Mouse (Mus musculus) liver, embryonic 14.5 days (tissue): ENCODE measurements around the gene Mrpl14. TPM values are rescaled to one million over a fixed set of nuclear protein-coding genes. Genes with fewer than 3 reads are reported as not detected.
A peak's percentile ranks its signal among the peaks of the same experiment; 100 is the strongest.

Experiments
- ATAC-seq: fragments of 200-750 bp; cut with Nextera tagmentation; 2 replicates; pipeline ENCODE4 v1.8.0; 2017; ENCODE audit warnings: moderate number of reproducible peaks, mild to moderate bottlenecking, moderate library complexity; ENCODE audit not compliant: insufficient read depth
- DNase-seq, 3 experiments: peaks; one replicate each; pipeline ENCODE4 v3.0.0-alpha.2; 2012 to 2013; ENCODE audit warnings: low read depth in 3 of 3, low spot score in 3 of 3
- H3K27ac ChIP-seq: fragments of 300-500 bp; sonication (generic); 2 replicates; pipeline ENCODE4 v1.5.1; 2014; ENCODE audit warnings: moderate library complexity, mild to moderate bottlenecking, control low read depth, inconsistent platforms
- H3K27me3 ChIP-seq: fragments of 300-500 bp; sonication (generic); 2 replicates; pipeline ENCODE4 v1.6.1; 2014; ENCODE audit warnings: mild to moderate bottlenecking, low read length, moderate library complexity; ENCODE audit not compliant: control insufficient read depth, insufficient read depth
- H3K36me3 ChIP-seq: fragments of 300-500 bp; sonication (generic); replicated peaks from 2 replicates; pipeline ENCODE4 v1.6.1; 2014; ENCODE audit warnings: low read depth; ENCODE audit not compliant: control insufficient read depth, insufficient read depth
- H3K4me1 ChIP-seq, 2 experiments: fragments of 200-500 bp in 1 of 2; fragments of 300-500 bp in 1 of 2; sonication (generic) in 1 of 2; replicated peaks; 2 replicates each; pipeline ENCODE4 v1.6.1; 2012 to 2014; ENCODE audit warnings: antibody characterized with exemption in 1 of 2, inconsistent platforms in 1 of 2, low read length in 1 of 2; ENCODE audit not compliant: control insufficient read depth in 2 of 2, insufficient read depth in 2 of 2
- H3K4me2 ChIP-seq: fragments of 300-500 bp; sonication (generic); 2 replicates; pipeline ENCODE4 v1.6.1; 2014; ENCODE audit warnings: low read depth, mild to moderate bottlenecking, control low read depth, moderate library complexity
- H3K4me3 ChIP-seq, 2 experiments: fragments of 200-500 bp in 1 of 2; fragments of 300-500 bp in 1 of 2; sonication (generic) in 1 of 2; 2 replicates each; pipeline ENCODE4 v1.5.1; 2012 to 2014; ENCODE audit warnings: low read depth in 2 of 2, low read length in 2 of 2, mild to moderate bottlenecking in 2 of 2, control low read depth in 1 of 2, inconsistent platforms in 1 of 2, moderate library complexity in 1 of 2; ENCODE audit not compliant: insufficient read depth in 1 of 2
- H3K9ac ChIP-seq: fragments of 300-500 bp; sonication (generic); replicated peaks from 2 replicates; pipeline ENCODE4 v1.6.1; 2014; ENCODE audit warnings: mild to moderate bottlenecking, control low read depth, moderate library complexity
- H3K9me3 ChIP-seq: fragments of 300-500 bp; sonication (generic); 2 replicates; pipeline ENCODE4 v1.6.1; 2016; ENCODE audit warnings: low read length, mixed read lengths; ENCODE audit not compliant: control insufficient read depth
- CTCF ChIP-seq: IDR thresholded peaks from 2 replicates; pipeline ENCODE4 v1.5.1; 2016; ENCODE audit warnings: antibody characterized with exemption, low read depth, control low read depth
- EP300 ChIP-seq: IDR thresholded peaks from 2 replicates; pipeline ENCODE4 v1.6.1; 2016; ENCODE audit warnings: antibody characterized with exemption, low read depth
- WGBS: fragments of 180-500 bp; shearing (Covaris S2); extraction: QIAGEN DNeasy Blood & Tissue Kit; methylation state at CpG from one replicate; pipeline ENCODE4 v1.1.7; 2014; ENCODE audit not compliant: insufficient replicate concordance; 5-methylcytosine and 5-hydroxymethylcytosine counted together
- polyA plus RNA-seq, 2 experiments: library from polyadenylated mRNA; depleted of rRNA in 1 of 2; stranded (reverse) in 1 of 2; unstranded in 1 of 2; fragments of >200 nt; fragmentation: Nextera tagmentation in 1 of 2; extraction: Ambion mirVana in 1 of 2; gene quantifications; 2 replicates each; pipeline versions ENCODE4 v1.2.1 to v1.2.3; 2012 to 2014

Mrpl14 gene
- polyA plus RNA-seq, 2 experiments, result 60.8 to 142 TPM

DNA sequence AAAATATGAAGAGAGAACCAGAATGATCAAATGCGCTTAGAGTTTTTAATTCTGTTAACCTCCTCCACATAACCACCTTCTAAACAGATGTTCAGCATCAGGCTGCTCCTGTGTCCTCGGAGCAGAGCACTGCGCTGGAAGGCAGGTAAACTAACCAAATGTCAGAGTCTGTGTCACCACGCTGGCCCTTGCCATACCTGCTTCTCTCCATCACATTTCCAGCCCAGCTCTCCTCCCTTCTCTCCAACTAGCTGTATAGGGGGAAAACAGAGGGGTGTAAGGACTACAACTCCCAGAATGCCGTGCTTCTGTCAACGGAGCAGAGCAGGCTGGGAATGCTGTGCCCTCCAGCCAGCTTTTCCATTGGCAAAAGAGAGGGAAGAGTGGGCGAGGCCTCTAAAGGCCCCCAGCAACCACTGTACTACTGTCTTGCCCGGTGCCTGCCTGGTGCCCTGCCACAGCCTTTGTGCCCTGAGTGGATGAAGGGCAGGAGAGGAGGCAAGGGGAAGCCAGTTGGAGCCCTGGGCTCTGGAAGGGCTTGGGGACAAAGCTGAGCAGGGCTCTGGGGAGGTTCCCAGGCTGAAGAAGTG, 5.6 kb upstream of the Mrpl14 start:
- Histone ChIP-seq H3K27ac (no peak overlapping the region), H3K27me3 (no peaks in the 10 kb centered on the region), H3K9ac (no peak overlapping the region), H3K4me1 (peaks cover 6% of the 10 kb centered on the region in 2 experiments; a peak in 3 of 4 replicates), H3K4me3 (no peak overlapping the region), H3K36me3 (no peaks in the 10 kb centered on the region; the same call in 1 of the 2 replicates), H3K4me2 (no peak overlapping the region), H3K9me3 (no peaks in the 10 kb centered on the region)
- ATAC-seq (no peak), DNase-seq (no peak)
- TF ChIP-seq CTCF (no peak), EP300 (no peak)
- 52% methylated on average over 8 of the region's 8 CpGs for WGBS

DNA sequence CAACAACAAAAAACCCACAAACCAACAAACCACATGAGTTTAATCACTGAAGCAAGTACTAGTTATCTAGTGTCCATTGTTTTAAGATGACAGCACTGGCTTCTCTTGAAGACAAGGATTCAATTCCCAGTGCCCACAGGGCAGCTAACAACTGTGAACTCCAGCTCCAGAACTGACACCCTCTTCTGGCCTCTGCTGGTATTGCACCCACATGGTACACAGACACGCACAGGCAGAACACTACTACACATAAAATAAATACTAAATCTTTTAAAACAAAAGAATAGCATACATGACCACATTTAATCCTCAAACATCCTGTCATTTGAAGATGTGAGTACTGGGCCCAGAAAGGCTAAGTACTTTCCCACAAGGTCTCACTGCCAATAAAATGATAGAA, 4.5 kb upstream of the Mrpl14 start:
- H3K9me3 ChIP-seq, result no peaks in the 10 kb centered on the region
- H3K27ac ChIP-seq, result no peak overlapping the region
- DNase-seq, result no peak
- H3K4me2 ChIP-seq, result no peak overlapping the region
- H3K9ac ChIP-seq, result no peak overlapping the region
- H3K4me3 ChIP-seq, result no peak overlapping the region
- H3K4me1 ChIP-seq, result peaks cover 6% of the 10 kb centered on the region in 2 experiments; a peak in 3 of 4 replicates
- H3K27me3 ChIP-seq, result no peaks in the 10 kb centered on the region
- TF ChIP-seq CTCF (peak; percentile 65), EP300 (no peak)
- no peak for ATAC-seq
- H3K36me3 ChIP-seq, result no peaks in the 10 kb centered on the region; the same call in 1 of the 2 replicates
- WGBS, result 90% methylated on average over 1 of the region's 1 CpGs

DNA sequence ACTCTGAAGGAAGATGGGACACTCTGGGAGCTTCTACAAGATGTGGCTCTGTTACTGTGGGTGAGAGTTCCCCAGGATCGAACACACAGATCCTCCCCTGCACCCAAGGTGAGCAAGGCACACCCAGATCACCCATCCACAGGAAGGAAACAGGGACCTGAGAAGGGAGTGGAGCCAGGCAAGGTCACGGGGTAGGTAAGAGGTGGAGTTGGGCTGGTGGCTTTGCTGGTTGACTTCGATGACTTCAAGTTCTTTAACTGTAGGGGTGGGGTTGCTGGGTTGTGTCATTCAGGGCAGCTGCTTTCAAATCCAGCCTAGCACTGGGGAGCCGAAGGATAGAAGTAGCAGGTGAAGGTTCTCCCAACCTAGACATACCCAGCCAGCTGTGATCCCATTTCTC, 3.3 kb upstream of the Mrpl14 start:
- Histone ChIP-seq H3K27me3 (no peaks in the 10 kb centered on the region), H3K36me3 (no peaks in the 10 kb centered on the region), H3K4me2 (no peak overlapping the region), H3K4me1 (peaks cover 10 to 16% of the 10 kb centered on the region in 2 experiments), H3K27ac (no peak overlapping the region), H3K9me3 (no peaks in the 10 kb centered on the region), H3K9ac (no peak overlapping the region), H3K4me3 (no peak overlapping the region)
- WGBS, result 65% methylated on average over 4 of the region's 4 CpGs
- TF ChIP-seq CTCF (no peak), EP300 (no peak)
- no peak for ATAC-seq
- no peak for DNase-seq

DNA sequence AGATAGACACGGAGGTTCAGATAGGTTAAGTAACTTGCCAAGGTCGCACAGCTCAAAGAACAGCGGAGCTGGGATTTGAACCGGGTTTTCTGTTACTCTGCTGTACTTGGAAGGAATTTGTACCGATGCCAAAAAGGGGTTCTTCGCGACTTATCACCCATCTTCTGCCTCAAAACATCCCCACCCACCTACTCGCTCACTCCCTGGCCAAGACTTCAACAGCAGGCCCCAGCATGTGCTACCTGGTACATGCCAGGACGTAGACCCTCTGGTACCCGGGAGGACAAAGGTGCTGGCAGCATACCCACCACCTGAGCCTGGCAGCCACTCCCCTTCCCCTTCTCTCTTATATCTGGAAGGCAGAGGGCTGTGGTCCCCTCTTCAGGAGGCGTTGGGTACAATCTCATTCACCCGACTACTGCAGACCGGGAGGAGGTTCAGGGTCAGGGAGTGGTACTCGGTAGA, 1.4 kb upstream of the Mrpl14 start:
- Histone ChIP-seq H3K27me3 (no peaks in the 10 kb centered on the region), H3K27ac (no peak overlapping the region), H3K9ac (peak overlapping the region; percentile 87; the same call in 1 of the 2 replicates), H3K9me3 (no peaks in the 10 kb centered on the region), H3K4me2 (peak overlapping the region; percentile 82), H3K36me3 (no peaks in the 10 kb centered on the region), H3K4me3 (peak overlapping the region; percentile 60 to 81), H3K4me1 (peaks cover 10 to 16% of the 10 kb centered on the region in 2 experiments)
- no peak for TF ChIP-seq CTCF
- no peak for TF ChIP-seq EP300
- ATAC-seq (no peak), DNase-seq (no peak)
- 37% methylated on average over 14 of the region's 14 CpGs for WGBS

DNA sequence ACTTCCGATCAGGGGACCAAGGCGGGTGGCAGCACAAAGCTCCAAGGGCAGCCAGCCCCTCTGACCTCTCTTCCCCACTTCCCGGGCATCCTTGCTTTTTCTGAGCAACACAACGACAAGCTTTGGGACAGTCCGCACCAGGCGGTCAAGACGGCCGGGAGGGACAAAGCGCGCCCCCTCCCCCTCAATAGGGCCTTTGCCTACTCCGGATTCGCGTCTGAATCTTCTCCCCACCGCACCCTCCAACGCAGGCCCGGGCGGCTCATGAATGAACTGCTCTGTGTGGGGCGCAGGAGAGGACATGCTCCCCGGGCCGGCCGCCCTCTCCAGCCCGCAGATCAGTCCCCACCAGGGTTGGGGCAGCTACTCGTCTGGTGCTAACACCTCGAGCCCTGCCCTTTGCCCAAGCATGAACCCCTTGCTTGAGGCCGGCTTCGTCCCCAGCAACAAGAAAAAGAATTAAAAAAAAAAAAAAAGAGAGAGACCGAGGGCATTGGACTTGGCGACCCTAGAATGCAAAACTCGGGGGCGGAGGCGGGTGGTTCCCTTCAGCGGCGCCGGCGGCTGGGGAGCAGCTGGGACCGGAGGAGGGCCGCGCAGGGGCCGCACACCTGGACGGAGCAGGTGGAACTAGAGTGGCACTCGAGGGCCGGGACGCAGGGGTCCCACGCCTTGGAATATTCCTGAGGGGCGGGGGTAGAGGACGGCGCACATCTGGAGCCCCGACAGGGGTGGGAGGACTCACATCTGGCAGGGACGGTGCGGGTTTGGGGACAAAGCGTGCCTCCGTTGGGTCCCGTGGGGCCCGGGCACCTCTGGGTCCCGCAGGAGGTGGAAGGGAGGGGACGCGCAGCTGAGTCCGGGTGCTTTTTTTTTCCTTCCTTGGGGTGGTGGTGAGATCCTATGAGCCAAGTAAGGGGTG, 690 bp upstream of the Mrpl14 start:
- H3K4me2 ChIP-seq, result peak overlapping the region; percentile 82
- H3K27me3 ChIP-seq, result no peaks in the 10 kb centered on the region
- H3K27ac ChIP-seq, result no peak overlapping the region
- H3K4me1 ChIP-seq, result peaks cover 10 to 16% of the 10 kb centered on the region in 2 experiments
- 2% methylated on average over 57 of the region's 58 CpGs for WGBS
- no peaks in the 10 kb centered on the region for H3K9me3 ChIP-seq
- H3K36me3 ChIP-seq, result no peaks in the 10 kb centered on the region
- H3K9ac ChIP-seq, result peak overlapping the region; percentile 87
- DNase-seq (no peak), ATAC-seq (peak; percentile 59)
- H3K4me3 ChIP-seq, result peak overlapping the region; percentile 60 to 81
- TF ChIP-seq EP300 (no peak), CTCF (peak; percentile 13; the same call in 1 of the 2 replicates)
